Mouse (Mus musculus) brain, embryonic 14.5 days (tissue): ENCODE results near the gene Cacnb4.

Source experiments
- CTCF ChIP-seq: fragments of 200-500 bp; IDR thresholded peaks from 2 replicates; pipeline ENCODE4 v1.5.1; 2012; ENCODE audit warnings: inconsistent platforms, mild to moderate bottlenecking, moderate library complexity, borderline replicate concordance; ENCODE audit not compliant: insufficient read depth, insufficient read length; ENCODE audit errors: extremely low read depth
- POLR2A ChIP-seq: fragments of 200-500 bp; IDR thresholded peaks from 2 replicates; pipeline ENCODE4 v1.6.1; 2012; ENCODE audit warnings: mild to moderate bottlenecking, inconsistent platforms, borderline replicate concordance; ENCODE audit not compliant: poor library complexity, insufficient read depth, insufficient read length, severe bottlenecking; ENCODE audit errors: extremely low read depth

DNA sequence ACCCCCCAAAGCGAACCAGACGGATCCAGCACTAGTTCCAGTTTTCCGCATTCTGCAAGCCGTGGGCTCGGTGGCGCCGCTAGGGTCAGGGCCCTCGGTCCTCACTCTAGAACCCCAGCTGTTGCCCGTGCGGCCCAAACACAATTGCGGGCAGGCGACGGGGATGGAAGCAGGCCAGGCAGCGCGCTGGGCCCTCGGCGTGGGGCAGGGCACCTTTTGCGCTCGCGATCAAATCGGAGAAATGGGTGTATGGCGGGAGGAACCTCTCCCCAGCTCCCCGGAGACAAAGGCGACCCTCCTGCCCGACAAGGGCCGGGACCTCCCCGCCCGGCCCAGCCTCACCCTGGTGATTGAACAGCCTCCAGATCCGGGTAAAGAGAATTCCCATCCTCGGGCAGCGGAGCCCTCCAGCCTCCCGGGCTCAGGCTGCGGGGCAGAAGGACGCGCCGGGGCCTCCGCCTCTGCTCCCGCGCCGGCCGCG, 252.3 kb downstream of the Cacnb4 start:
- TF ChIP-seq POLR2A (no peak), CTCF (no peak)
